Mouse (Mus musculus): Measurements from ENCODE around the gene Naaladl2.

Naaladl2 gene

DNA sequence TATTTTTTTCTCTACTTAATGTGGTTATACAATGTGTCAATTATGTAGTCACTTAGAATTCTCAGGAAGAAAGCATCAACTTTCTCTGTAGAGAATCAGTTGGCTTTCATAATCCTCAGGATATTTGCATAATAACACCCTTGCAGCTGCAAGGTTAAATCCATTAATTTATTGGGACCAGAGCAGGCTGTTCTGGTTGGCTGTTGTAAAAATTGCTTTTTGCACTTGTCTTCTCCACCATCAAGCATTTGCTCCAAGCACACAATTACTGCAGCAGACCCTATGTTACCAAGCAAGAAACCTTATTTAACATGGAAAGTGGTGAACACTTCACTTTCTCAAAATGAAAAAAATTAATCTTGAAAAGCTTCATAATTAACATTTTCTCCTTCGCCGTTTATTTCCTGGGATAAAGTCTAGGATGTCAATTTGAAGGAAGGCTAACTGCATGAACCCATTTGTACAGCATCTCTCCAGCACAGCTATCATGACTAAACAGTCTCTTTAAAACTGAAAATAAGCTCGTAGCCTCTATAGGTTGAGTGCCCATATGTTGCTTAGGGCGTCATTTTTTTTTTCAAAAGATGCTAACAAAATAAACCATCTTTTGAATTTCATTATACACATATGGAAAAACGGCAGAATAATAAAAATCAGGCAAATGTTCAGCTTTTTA lies 205.4 kb downstream of the Naaladl2 start:
- no peak for DNase-seq

DNA sequence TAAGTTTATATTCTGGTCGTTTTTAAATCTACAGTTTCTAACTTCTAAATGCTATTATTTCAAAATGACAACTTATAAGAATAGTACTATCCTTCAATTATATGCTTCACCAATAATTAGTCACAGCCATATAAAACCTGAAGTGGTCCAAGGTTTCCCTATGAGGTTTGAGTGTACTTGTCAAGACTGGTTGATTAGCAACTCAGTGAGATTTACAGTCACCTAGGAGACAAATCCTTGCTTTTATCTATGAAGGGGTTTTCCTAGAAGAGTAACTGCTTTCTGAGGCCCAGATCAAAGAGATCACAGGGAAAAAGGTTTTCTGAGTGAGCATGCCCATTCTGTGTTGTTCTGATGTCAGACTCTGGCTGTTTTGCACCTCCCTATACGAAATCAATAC lies 222.2 kb downstream of the Naaladl2 start:
- DNase-seq, result no peak

DNA sequence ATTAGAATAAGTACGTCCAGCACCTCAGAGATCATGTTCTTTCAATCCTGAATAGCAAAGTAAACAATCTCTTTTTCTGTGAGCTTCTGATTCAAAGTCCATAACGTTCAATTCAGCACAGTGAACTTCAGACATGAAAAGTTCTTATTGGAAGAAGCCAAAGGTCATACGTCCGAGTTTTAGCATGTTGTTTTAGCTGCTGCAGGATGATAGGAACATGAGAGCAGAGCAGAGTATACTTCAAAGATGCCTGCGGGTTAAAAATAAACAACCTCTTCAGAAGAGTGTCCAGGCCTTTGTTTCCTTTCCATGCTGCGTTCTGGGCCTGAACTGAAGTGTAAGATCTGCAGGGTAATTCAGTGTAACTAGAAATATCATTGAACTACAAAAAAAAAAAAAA lies 222.7 kb downstream of the Naaladl2 start:
- no peak for DNase-seq

DNA sequence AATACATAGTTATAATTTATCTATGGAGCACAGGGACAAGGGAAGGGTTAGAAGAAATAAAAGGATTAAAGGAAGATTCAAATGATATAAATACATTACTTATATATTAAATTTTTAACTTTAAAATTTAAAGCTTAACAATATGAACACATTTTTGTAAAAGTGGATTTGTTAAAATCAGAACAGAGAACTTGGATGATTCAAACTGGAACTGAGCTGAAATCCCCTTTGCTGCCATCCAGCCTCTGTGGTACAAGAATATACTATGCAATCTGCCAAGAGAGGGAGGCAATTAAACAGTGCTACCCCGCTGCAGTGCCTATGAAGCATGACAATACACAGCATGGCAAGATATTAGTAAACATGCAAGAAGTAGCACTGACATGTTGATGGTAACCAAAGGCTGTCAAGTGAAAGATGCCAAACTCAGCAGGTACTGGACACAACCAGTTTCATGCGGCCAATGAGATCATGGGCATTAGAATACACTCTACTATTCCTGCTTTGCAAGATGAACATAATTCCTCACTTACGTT lies 238.6 kb downstream of the Naaladl2 start:
- no peak for DNase-seq

DNA sequence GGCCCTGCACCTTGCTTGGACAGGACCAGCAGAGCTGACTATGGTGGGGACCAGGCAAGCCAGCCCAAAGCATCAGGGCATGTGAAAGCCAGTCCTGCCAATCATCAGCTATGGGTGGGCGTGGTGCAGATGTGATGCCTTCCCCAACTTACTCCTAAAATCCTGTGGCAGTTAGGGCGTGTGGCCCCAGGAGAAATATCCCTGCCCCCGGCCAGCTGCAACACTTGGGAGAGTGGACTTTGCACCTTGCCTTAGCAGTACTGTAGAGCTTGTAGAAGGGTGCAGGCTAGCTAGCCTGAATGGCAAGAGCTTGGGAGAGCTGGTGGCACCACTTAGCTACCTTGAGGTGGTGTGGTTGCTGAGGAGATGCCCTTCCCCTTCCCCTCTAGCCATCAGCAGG lies 255.3 kb downstream of the Naaladl2 start:
- DNase-seq, result no peak

DNA sequence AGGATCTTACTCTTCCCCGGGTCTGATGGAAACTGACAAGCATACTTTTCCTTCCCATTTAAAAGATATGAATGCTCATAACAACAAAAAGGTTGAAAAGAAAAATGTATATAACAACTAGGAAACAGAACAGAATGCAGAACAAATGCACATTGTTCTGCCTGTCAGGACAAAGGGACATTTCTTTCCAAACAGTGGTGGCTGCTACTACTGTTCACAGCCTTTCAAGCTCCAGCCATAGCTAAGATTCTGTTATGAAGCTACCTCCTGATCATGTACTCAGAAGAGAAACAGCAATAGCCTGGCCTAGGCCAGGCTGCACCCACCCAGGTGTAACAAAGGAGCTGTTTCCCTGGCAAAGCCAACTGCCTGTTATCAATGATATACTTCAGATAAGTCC lies 271.8 kb downstream of the Naaladl2 start:
- no peak for DNase-seq

DNA sequence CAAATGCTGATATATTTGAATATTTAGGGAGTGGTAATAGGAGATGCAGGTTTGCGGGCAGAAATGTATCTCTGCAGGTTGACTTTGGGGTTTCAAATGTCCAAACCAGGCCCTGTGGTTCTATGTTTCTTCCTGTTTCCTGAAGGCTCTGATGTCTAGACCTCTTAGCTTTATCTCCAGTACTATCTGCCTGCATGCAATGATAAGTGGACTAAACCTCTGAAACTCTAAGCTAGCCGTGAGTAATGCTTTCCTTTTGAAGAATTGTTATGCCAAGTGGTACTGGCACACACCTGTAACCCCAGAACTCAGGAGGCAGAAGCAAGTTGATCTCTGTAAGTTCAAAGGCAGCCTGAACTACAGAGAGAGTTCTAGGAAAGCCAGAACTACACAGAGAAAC lies 291.1 kb downstream of the Naaladl2 start:
- no peak for DNase-seq

DNA sequence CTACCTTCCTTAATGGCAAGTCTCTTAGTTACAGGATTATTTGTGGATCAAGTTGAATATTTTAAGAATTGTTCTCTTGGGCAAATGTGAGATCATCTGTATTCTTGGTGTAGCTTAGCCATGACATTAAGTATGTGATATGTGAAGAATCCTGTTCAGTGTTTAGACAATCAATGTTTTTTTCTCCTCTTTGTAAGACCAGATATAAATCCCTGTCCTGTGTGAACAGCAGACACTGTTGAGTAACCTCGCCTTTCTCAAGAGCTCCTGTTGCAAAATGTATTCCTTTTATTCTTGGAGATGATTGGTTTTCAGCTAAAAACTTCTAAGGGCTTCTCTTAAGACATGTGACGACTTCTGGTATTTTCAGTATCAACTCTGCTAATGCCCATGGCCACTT lies 347.3 kb downstream of the Naaladl2 start:
- no peak for DNase-seq

DNA sequence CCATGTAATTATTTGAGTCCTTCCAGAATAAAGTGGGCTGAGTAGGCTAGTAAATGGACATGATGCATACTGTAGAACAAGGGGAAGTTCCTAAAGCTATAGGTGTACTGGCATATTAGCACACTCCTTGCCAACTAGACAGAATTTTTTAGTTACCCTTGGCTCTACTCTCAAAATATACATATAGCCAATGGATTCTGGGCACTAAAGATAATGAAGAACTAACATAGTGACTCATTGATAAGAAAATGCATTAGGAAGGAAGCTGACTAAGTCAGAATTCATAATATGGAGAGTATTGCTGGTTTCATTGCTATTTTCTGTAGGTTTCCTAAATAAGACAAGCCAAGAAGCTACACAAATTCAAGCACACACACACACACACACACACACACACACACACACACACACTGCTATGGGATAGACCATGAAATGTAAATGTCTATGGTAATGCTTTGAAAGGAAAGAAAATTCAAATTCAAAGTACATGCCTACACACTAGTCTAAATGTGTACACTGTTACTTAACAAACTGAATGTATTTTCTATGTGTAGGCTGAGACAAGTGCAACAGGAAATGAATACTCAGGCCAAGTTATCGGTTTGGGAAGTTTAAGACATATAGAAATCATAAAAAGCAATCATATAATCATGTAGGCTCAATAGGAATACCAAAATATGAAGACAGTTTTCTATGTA lies 356.5 kb downstream of the Naaladl2 start:
- no peak for DNase-seq

DNA sequence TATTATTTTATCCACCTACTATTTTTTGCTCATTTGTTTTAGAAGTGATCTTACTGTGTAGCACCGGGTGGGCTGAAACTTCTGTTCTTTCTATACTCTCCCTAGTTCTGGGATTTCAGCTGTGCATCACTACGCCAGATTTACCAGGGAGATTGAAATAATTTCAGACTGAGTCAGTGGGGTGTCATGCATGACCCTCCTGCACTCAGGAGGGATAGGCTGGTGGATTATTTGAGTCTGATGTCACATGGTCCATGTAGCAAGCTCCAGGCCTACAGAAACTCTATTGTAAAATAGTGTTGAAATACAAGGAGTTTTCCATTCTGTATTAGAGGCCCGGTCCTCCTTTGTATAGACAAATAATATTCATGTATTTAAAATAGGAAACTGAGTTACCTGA lies 360.0 kb downstream of the Naaladl2 start:
- DNase-seq, result no peak

DNA sequence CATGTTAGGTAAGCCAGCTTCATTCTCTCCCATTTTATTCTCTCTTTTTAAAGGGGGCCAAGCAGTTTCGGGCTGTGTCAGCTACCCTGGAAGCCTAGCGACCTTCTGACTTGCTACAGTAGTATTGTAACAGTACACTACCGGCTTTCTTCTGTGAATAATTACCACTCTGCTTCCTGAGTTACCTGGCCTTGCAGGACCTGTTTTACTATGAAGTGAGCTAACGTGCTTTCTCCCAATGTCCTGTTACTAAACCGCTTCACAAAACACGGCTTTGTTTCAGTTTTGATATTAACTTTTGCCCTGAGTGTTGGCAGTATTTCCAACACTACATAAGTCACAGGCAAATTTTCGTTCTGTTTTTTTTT lies 360.6 kb downstream of the Naaladl2 start:
- no peak for DNase-seq

DNA sequence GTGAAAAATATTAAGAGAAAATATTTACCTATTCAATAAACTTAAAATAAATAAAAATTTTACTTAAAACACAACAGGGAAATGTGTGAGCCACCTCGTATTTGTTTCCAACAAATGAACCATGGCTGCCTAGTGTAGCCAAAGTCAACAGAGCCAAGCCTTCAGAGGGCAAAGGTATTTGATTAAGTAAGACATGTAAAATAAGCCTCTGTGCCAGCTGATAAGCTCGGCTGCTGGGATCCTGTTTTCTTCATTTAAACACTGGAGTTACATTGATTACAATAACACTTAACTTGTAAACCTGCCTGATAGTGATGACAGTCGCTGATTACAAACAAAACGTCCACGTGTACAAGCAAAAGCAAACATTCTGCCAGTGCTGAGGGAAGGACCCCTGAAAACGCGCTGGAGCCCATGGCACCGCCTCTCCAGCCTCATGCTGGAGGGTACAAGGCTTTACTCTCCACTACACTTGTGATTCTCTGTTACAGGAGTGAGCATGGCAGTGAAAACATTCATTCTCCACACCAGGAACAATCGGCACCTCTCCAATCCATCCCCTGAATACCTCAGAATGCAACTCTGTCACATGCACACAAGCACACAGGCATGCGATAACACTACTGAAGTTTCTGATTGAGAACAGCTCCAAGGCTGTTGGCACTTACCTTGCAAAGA lies 361.1 kb downstream of the Naaladl2 start:
- no peak for DNase-seq

DNA sequence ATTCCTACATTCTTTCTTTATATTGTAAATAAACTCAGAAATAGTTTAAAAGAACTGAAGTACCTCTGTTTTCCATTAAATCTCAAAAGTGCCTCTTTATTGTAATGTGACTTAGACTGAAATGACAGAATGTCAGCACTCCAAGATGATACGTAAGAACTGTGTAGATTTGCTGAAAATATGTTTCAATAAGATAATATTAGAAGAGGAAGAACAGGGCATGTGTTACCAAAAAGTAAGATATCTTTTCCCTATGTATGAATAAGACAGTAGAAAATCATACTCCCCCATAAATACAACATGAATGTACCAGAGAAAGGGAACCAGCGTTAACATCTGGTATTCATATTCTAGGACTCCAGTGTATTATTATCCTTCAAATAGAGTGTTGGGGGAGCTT lies 362.4 kb downstream of the Naaladl2 start:
- no peak for DNase-seq

DNA sequence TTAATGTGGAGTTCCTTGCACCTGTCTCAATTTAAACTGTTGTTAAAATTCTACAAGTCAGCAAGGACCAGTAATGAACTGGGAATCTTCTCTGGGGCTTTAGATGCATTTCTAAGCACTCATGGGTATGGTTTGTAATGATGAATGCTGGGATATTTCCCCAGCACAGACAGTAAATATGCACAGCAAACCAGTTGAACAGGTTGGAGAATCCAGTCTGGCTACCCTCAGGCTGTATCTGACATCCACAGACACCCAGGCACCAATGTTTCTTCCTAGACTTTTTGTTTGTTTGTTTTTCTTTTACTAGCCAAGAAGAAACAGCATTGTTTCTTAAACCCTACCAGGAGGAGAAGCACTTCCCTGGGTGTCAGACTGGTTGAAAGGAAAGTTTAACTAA lies 365.6 kb downstream of the Naaladl2 start:
- DNase-seq, result no peak

DNA sequence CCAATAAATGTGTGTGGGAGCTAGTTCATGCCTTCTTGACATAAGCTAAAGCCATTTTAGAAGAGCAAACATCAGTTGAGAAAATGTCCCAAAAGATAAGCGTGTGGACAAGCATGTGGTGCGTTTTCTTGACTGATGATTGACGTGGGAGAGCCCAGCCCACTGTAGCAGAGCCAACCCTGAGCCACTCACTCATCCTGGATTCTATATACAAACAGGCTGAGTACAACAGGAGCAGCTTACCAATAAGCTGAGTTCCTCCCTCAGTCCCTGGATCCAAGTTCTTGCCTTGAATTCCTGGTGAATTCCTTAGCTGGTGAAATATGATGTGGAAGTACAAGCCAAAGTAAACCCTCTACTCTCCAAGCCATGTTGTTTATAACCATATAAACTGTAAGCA lies 395.0 kb downstream of the Naaladl2 start:
- no peak for DNase-seq

DNA sequence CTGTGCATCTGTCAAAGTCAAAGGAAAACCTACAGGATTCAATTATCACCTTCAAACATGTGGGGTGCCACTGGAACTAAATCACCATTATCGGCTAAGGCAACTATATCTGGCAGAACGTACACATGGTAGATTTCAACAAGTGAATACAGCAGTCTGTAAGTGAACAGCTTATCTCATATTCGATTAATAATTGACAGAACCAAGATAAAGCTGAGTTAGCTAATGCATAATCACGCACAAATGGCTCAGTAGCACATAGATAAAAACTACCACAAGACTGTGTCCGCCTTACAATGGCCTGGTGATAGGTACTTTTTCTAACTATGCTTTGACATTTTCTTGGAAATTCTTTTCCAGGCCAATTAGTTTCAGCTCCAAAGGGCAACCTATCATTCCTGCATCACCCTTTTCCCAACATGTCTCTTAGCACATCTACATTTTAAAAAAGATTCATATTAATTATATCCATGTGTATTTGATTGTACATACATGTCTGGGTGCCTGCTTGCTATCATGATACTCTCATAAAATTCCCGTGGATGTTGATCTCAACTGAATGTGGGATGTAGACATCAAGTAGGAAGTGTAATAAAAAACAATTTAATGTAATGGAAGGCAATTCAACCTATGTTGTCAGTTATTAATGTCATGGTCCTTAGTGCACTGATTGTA lies 396.7 kb downstream of the Naaladl2 start:
- no peak for DNase-seq

DNA sequence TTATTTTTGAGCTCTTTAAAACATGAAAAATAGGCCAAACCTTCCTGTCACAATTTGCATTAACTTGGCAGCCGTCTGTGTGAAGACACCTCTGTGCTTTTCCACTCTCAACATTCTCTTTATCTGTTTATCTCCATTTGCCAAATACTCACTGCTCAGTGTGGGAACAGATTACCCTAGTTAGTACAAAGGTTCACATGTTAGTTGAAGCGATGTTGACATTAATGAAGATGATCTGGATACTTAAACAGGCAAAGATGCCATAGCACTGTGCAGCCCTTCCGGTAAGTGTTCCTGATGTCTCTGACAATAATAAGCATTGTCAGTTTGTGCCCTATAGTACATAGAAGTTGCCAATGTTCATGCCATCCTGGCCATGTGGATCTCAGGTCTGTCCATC lies 400.1 kb downstream of the Naaladl2 start:
- no peak for DNase-seq

DNA sequence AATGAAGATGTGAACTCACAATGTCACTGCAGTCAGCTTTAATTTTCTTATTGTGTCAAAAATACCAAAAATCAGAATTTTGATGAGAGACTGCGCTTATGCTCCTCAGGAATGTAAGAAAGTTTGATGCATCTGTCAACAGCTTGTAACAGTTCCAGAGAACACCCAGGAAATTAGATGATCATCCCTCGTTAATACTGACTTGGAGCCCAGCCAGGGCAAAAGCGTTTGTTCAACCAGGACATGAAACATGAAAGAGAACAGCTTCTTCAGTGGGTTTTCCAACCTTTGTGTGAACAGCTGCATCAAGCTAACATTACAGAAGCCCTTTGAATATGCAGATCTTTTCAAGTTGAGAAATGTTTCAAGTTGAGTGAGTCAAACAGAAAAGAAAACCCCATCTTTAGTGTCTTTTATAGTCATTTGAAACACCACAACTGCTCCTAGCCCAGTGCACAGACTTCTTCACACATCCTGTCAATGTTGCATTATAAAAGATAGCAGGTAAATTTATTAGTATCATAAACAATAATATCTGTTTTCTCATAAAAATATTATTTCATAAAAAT lies 424.8 kb downstream of the Naaladl2 start:
- no peak for DNase-seq

DNA sequence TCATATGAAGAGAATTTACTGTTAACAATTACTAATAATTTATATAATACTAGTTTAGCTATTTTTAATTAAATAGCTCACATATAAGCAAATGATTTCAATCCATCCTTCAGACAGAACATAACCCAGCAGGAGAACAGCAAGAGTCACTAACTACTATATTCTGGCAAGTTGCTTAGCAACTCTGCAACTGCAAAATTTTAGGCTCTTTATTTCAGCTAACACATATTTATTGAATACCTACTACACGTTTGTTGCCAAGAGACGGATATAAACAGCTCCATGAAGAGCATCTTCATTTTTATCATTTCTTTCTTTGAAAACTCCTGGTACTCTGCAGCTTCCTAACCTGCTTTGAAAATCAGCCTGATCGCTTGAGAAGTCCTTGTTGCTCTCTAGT lies 429.3 kb downstream of the Naaladl2 start:
- DNase-seq, result no peak

DNA sequence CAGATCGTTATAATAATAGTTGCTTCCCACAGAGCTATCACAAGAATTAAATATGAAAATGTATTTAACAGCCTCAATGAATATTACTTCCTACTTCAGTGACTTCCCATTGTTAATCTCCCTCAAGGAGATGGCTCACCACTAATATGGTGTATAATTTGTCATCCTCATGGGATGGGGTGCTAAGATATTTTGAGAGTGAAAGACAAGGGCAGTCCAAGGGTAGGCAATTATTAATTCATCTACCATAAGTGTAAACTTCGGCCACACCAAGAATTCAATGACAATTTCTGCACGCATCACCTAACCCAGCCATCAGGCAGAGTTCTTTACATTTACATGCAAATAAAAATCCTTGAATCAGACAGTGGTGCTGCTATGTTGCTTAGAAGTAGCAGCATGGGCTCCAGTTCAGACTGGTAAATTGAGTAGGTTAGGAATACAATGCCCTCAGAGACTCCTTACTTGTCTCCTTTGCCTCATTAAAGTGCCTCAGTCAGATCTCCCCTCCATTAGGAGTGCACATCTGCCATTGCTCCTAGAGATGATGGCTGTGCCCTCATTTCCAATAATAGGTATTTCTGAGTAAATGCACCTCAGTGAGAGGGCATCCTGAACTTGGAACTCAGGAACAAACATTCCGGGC lies 438.2 kb downstream of the Naaladl2 start:
- DNase-seq, result no peak

DNA sequence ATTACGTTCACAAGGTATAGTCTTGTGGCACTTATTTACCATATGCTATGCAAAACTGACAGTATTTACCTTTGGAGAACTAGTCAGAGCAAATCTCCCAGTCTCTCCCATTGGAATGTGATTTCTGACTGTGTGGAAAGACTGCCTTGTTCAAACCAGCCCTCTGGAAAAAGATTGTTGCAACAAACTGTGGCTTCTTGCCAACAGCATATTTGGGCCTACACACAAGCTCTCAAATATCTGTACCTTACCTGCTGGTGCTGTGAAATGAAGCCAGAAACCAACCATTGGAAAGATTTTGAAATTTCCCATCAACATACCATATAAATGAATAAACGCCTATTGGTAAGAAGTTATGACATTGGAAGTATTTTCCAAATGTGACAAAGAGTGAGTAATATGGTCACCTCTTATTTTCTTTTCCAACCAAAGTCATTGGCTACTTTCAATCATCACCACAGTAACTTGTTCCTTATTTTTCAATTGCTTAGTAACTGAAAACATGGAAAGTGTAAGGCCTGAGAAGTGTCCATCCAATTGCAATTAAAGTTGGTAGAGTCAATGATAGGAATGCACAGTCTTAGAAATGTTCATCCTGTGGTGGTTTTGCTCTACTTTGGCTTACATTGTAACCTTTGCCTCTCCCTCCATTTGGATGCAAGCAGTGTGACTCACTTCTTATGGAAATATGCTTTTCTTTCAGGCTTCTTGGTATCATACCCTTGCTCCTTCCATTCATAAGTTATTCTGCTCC lies 453.7 kb downstream of the Naaladl2 start:
- DNase-seq, result no peak

DNA sequence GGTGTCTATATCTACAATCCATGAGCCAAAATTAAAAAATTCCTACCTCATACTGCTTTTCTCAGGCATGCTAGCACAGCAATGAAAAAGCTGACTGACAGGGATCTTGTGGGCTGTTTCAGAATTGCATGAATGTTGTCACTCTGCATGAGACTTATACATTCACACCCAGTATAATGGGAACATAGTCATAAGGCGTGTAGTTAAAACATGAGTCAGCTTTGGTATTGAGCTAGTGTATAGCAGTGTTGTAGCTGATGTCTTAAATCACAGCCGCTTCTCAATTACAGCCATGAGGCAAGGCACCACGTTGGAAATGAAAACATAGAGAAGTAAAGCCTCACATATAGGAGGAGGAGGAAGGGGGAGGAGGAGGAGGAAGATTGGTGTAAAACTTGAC lies 473.6 kb downstream of the Naaladl2 start:
- no peak for DNase-seq
